Mouse (Mus musculus): ENCODE results near the gene Cnga4.

DNA sequence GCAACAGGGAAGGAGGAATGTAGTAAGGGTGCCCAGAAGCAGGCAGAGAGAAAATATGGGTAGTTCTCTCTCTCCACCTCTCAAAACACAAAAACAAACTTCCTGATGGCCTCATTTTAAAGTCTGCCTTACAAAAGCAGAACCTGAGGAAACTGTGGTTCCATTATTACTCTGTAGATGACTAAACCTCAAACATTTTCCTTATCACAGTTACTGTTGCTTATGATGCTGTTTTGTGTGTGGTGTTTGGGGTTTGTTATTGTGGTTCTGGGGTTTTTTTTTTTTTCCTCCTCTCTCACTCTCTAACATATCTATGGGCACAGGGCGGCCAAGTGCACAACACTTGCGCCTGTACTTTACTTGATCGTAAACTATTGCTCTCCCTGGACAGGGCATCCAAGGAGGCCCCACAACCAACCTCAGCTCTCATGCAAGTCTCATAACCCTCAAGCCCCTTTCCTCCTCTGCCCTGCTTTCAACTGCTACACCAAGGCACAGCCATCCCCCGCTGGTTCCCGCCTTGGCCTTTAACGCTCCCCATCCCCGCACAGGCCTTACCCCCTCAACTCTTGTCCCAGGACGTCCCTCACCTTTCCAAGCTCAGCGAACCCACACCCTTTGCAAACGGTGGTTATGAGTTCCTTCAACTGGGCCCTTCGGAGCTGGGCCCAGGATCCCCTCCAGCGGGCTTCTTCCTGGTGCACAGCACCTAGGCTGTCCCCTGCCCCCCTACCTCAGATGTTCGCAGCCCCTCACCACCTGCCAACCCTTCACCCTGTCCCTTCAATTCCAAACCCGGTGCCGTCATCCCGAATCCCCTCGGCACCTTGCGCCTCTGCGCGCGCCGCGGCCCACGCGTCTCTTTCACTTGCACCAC is 5.1 kb upstream of the Cnga4 start:
- TF ChIP-seq CTCF (IDR thresholded peaks at IDR 0.05; ENCODE audit: borderline replicate concordance, control insufficient read depth, extremely low read depth, insufficient read depth, low read length, poor library complexity) (no peak), POLR2A (IDR thresholded peaks at IDR 0.05; ENCODE audit: control insufficient read depth, extremely low read depth, insufficient read depth, low read length, poor library complexity) (no peak)

Data from thymus, adult 2 months (tissue).